Mouse (Mus musculus) neural tube, embryonic 14.5 days (tissue): ENCODE data around the gene Prpf18. TPM values are rescaled to one million over a fixed set of nuclear protein-coding genes. Genes with fewer than 3 reads are reported as not detected.

Source experiments
- ATAC-seq: fragments of 200-750 bp; cut with Nextera tagmentation; 2 replicates; pipeline ENCODE4 v1.8.0; 2017; ENCODE audit warnings: low read depth, mild to moderate bottlenecking, moderate TSS enrichment, moderate library complexity
- H3K27ac ChIP-seq: fragments of 300-500 bp; sonication (generic); 2 replicates; pipeline ENCODE4 v1.5.1; 2014; ENCODE audit warnings: low read depth, mild to moderate bottlenecking, control low read depth, low read length, moderate library complexity, mixed read lengths
- H3K27me3 ChIP-seq: fragments of 300-500 bp; sonication (generic); 2 replicates; pipeline ENCODE4 v1.6.1; 2014; ENCODE audit warnings: low read length; ENCODE audit not compliant: control insufficient read depth, insufficient read depth
- H3K36me3 ChIP-seq: fragments of 300-500 bp; sonication (generic); 2 replicates; pipeline ENCODE4 v1.6.1; 2014; ENCODE audit warnings: low read length, mixed read lengths; ENCODE audit not compliant: control insufficient read depth, insufficient read depth
- H3K4me1 ChIP-seq: fragments of 300-500 bp; sonication (generic); 2 replicates; pipeline ENCODE4 v1.6.1; 2014; ENCODE audit warnings: low read length; ENCODE audit not compliant: control insufficient read depth, insufficient read depth
- H3K4me2 ChIP-seq: fragments of 300-500 bp; sonication (generic); 2 replicates; pipeline ENCODE4 v1.6.1; 2014; ENCODE audit warnings: mild to moderate bottlenecking, low read depth, low read length, control low read depth
- H3K4me3 ChIP-seq: fragments of 300-500 bp; sonication (generic); 2 replicates; pipeline ENCODE4 v1.5.1; 2014; ENCODE audit warnings: low read depth, low read length, control low read depth, mixed read lengths
- H3K9ac ChIP-seq: fragments of 300-500 bp; sonication (generic); replicated peaks from 2 replicates; pipeline ENCODE4 v1.6.1; 2014; ENCODE audit warnings: low read depth, mild to moderate bottlenecking, control low read depth, low read length, mixed read lengths
- H3K9me3 ChIP-seq: fragments of 300-500 bp; sonication (generic); 2 replicates; pipeline ENCODE4 v1.6.1; 2016; ENCODE audit warnings: low read length; ENCODE audit not compliant: control insufficient read depth
- WGBS: fragments of 180-500 bp; shearing (Covaris S2); extraction: QIAGEN DNeasy Blood & Tissue Kit; methylation state at CpG from one replicate; pipeline ENCODE4 v1.1.7; 2014; 5-methylcytosine and 5-hydroxymethylcytosine counted together
- polyA plus RNA-seq: library from polyadenylated mRNA; unstranded; fragments of >200 nt; fragmentation: Nextera tagmentation; extraction: Ambion mirVana; gene quantifications from 2 replicates; pipeline ENCODE4 v1.2.1, GENCODE M21; 2014

The Prpf18 gene
- polyA plus RNA-seq, 1 experiment from 2014 or later: 46.3 TPM

DNA sequence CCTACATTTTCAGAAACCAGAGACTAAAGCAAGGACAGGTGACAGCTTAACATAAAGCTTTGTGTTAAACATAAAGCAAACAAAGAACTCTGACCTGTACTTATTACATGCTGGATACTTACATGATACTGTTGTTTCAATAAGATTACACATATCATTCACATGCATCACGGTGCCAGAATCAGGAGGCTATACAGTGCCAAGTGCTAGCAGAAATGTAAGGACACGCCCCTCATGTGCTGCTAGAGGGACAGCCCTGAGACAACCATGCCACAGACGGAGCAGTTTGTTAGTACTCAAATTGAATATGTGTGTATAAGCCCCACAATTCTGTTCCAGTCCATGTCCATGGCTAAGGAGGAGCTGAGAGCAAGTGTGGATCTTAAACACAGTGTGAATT is 13.7 kb downstream of the Prpf18 start:
- H3K9me3 ChIP-seq: no peaks in the 10 kb centered on the region
- no peak overlapping the region for H3K27ac ChIP-seq
- H3K27me3 ChIP-seq: no peaks in the 10 kb centered on the region
- no peak overlapping the region for H3K4me2 ChIP-seq
- no peaks in the 10 kb centered on the region for H3K4me1 ChIP-seq
- H3K4me3 ChIP-seq: no peak overlapping the region
- H3K36me3 ChIP-seq: peaks cover 50% of the 10 kb centered on the region
- H3K9ac ChIP-seq: no peak overlapping the region
- no peak for ATAC-seq
- WGBS: 88% methylated on average over 3 of the region's 3 CpGs

- Histone ChIP-seq H3K9ac (no peak overlapping the region), H3K4me3 (no peak overlapping the region), H3K4me1 (no peaks in the 10 kb centered on the region), H3K4me2 (no peak overlapping the region), H3K9me3 (no peaks in the 10 kb centered on the region), H3K27ac (no peak overlapping the region), H3K27me3 (no peaks in the 10 kb centered on the region), H3K36me3 (peaks cover 52% of the 10 kb centered on the region)
- no peak for ATAC-seq
- WGBS: 87% methylated on average over 7 of the region's 7 CpGs
Observed at GRCm38 (mm10) chr2:4636656-4637055, 15.3 kb downstream of the Prpf18 start.

GRCm38 (mm10) chr2:4635804-4636203 is 16.1 kb downstream of the Prpf18 start:
- no peaks in the 10 kb centered on the region for H3K27me3 ChIP-seq
- no peak overlapping the region for H3K4me2 ChIP-seq
- no peak overlapping the region for H3K9ac ChIP-seq
- no peak overlapping the region for H3K27ac ChIP-seq
- WGBS: 93% methylated on average over 8 of the region's 8 CpGs
- no peak overlapping the region for H3K4me3 ChIP-seq
- H3K36me3 ChIP-seq: peaks cover 52% of the 10 kb centered on the region
- no peaks in the 10 kb centered on the region for H3K4me1 ChIP-seq
- no peak for ATAC-seq
- no peaks in the 10 kb centered on the region for H3K9me3 ChIP-seq

GRCm38 (mm10) chr2:4630197-4630835 is 21.6 kb downstream of the Prpf18 start:
- Histone ChIP-seq H3K4me1 (no peaks in the 10 kb centered on the region), H3K4me3 (no peak overlapping the region), H3K9ac (no peak overlapping the region), H3K9me3 (no peaks in the 10 kb centered on the region), H3K36me3 (peaks cover 21% of the 10 kb centered on the region), H3K27ac (no peak overlapping the region), H3K4me2 (no peak overlapping the region), H3K27me3 (no peaks in the 10 kb centered on the region)
- 97% methylated on average over 10 of the region's 10 CpGs for WGBS
- no peak for ATAC-seq

DNA sequence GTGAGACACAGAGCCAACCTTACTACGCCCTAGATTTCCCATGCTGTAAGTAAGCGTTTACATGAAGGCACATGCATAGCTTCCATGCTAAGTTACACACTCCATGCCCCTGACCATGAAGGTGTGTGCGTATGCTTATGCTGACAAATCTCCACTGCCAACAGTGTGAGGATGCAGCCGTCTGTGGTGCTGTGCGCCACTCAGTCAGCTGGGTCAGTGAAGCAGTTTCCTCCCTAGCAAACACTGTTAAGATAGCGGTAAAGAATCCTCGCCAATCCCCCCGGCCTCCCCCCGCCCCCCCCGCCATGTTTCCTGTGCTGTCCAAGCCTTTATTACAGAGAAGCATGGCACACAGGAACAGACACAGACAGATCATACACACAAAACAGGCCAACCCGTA is 22.4 kb downstream of the Prpf18 start:
- H3K36me3 ChIP-seq: peaks cover 13% of the 10 kb centered on the region
- no peak for ATAC-seq

GRCm38 (mm10) chr2:4628920-4629319 is 23.0 kb downstream of the Prpf18 start:
- Histone ChIP-seq H3K4me1 (no peaks in the 10 kb centered on the region), H3K9ac (no peak overlapping the region), H3K4me2 (no peak overlapping the region), H3K9me3 (no peaks in the 10 kb centered on the region), H3K27me3 (no peaks in the 10 kb centered on the region), H3K27ac (no peak overlapping the region), H3K36me3 (peaks cover 18% of the 10 kb centered on the region), H3K4me3 (no peak overlapping the region)
- no peak for ATAC-seq
- 98% methylated on average over 2 of the region's 2 CpGs for WGBS

More for the DNA sequence above, 22.4 kb downstream of the Prpf18 start:
- Histone ChIP-seq H3K9ac (no peak overlapping the region), H3K4me1 (no peaks in the 10 kb centered on the region), H3K9me3 (no peaks in the 10 kb centered on the region), H3K27ac (no peak overlapping the region), H3K4me3 (no peak overlapping the region), H3K4me2 (no peak overlapping the region), H3K27me3 (no peaks in the 10 kb centered on the region)
- WGBS: 95% methylated on average over 11 of the region's 11 CpGs

GRCm38 (mm10) chr2:4626911-4627310 is 25.0 kb downstream of the Prpf18 start:
- H3K9me3 ChIP-seq: no peaks in the 10 kb centered on the region
- no peak overlapping the region for H3K9ac ChIP-seq
- no peak overlapping the region for H3K4me2 ChIP-seq
- H3K27me3 ChIP-seq: no peaks in the 10 kb centered on the region
- H3K4me3 ChIP-seq: no peak overlapping the region
- H3K4me1 ChIP-seq: no peaks in the 10 kb centered on the region
- no peak overlapping the region for H3K27ac ChIP-seq
- 95% methylated on average over 3 of the region's 3 CpGs for WGBS
- ATAC-seq: no peak
- peaks cover 13% of the 10 kb centered on the region for H3K36me3 ChIP-seq

DNA sequence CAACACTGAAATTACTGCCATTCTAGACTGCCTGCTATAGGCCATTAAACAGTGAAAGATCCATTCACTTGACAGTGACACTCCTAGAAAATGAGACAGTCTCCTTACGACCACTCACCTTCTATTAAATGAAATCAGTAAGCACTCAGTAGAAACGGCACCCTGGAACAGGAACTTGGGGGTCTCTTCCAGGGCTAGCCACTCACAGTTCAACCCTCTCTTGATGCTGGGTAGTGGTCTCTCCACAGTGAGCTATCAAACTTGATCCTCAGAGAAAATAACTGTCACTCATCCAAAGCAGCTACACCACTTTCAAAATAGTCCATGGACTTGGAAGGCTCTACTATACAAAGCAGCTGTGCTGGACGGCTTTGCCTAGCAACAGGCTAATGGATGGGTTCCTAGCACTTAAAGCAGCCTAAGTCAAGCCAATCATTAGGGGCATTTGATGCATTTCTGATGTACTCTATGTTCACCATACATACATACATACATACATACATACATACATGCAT is 30.4 kb downstream of the Prpf18 start:
- 56% methylated on average over 3 of the region's 3 CpGs for WGBS
- H3K4me1 ChIP-seq: no peaks in the 10 kb centered on the region
- H3K9me3 ChIP-seq: no peaks in the 10 kb centered on the region
- no peak overlapping the region for H3K4me2 ChIP-seq
- H3K27me3 ChIP-seq: no peaks in the 10 kb centered on the region
- no peak overlapping the region for H3K27ac ChIP-seq
- H3K9ac ChIP-seq: no peak overlapping the region
- H3K4me3 ChIP-seq: no peak overlapping the region
- H3K36me3 ChIP-seq: peaks cover 15% of the 10 kb centered on the region
- no peak for ATAC-seq

GRCm38 (mm10) chr2:4620640-4621401 is 31.1 kb downstream of the Prpf18 start:
- H3K9me3 ChIP-seq: no peaks in the 10 kb centered on the region
- H3K4me2 ChIP-seq: no peak overlapping the region
- WGBS: 57% methylated on average over 12 of the region's 12 CpGs
- H3K4me3 ChIP-seq: no peak overlapping the region
- no peaks in the 10 kb centered on the region for H3K4me1 ChIP-seq
- peaks cover 15% of the 10 kb centered on the region for H3K36me3 ChIP-seq
- no peak overlapping the region; the same call in 1 of the 2 replicates for H3K27ac ChIP-seq
- H3K9ac ChIP-seq: no peak overlapping the region
- H3K27me3 ChIP-seq: no peaks in the 10 kb centered on the region
- no peak for ATAC-seq
